Mouse (Mus musculus): ENCODE results near the gene Olfr1424.
"Not testable (repeated sequence)": the region's sequence is repeated elsewhere in the genome, so short reads cannot be mapped to it uniquely, and the experiment has no call there.

The Olfr1424 gene

DNA sequence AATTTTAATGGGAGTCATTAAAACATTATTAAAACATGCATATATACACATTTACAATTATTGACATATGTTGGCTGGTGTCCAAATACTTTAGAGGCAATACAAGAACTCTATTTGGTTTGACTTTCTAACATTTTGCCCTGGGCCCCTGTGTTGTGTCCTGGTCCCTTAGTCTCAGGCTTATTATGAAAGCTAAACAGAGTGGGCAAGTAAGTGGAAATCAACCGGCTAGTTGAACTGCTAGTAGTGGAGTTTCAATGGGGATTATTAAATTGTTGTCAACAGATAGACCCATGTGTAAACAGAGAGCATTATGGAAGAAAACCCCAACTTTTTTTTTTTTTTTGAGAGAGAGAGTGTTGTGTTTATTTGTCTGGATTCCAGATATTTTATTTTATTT is at the start of gene Olfr1424:
TSS of gene Olfr1424 (minus strand) at position 101 of the 400 bp plus-strand sequence.
- DNase-seq (ENCODE audit: low spot score in 2 of 2): not testable (repeated sequence)

DNA sequence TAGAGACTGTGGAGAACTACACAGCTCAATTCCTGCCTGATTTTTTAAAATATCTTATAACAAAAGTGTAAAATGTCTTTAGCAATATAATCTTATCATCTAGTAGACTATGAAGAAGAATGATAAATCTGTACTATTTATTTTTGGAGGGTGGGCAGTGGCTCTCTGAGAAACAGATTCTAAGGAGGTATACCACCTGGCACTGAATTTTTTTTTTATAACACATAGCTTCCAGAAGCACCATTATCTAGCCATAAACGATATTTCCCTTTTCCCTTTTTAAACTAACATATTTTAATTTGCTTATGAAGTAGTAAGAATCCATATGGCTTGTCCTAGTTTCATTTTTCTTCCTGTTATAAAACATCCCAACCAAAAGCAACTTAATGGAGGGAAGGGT is 42.1 kb upstream of the Olfr1424 start:
- DNase-seq (ENCODE audit: low spot score in 2 of 2): no peak

DNA sequence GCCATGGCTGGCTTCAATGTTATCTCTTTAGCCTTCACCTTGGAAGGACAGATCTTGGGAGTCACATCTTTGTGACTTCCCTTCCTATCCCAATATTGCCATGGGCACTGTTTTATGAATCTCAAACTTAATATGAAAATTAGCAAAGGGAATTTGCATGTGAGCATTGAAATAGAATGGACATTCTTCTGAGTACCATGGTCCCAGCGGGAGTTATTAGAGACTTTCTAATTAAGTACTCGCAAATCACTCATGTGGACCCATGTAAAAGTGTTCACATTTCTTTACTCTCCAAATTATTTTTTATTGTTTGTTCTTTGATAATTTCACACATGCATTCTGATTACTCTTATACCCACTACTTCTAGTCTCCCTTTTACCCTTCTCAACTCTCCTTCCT is 40.8 kb upstream of the Olfr1424 start, which contains the start of gene Olfr1427:
TSS of gene Olfr1427 (minus strand) at position 101 of the 400 bp plus-strand sequence.
- DNase-seq (ENCODE audit: low spot score in 2 of 2): no peak

DNA sequence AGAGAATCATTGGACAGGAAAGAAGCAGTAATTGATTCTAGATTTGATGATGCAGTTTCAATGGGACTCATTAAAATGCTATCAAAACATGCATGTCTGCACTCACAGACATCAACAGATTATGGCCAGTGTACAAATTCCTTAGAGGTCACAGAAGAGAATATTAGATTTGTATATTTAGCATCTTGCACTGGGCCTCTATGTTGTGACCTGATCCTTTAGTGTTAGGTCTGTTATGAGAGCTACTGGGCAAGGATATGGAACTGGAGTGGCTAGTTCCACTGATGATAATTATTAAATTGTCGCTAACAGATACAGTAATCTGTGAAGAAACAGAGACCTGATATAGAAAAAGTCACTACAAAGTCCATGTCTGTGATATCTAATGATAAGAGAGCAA is 29.4 kb upstream of the Olfr1424 start, which contains the start of gene Olfr1426:
TSS of gene Olfr1426 (minus strand) at position 101 of the 400 bp plus-strand sequence.
- DNase-seq (ENCODE audit: low spot score in 2 of 2): no peak

DNA sequence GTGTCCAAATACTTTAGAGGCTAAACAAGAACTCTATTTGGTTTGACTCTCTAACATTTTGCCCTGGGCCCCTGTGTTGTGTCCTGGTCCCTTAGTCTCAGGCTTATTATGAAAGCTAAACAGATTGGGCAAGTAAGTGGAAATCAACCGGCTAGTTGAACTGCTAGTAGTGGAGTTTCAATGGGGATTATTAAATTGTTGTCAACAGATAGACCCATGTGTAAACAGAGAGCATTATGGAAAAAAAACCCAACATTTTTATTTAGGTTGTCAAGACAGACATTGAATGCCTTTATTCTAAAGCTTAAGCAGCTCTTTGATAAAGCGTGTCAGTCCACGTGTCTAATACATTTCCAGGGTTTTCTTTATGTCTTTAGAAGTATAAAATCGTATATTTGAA is 15.1 kb upstream of the Olfr1424 start, which contains the start of gene Olfr1425:
TSS of gene Olfr1425 (minus strand) at position 101 of the 400 bp plus-strand sequence.
- not testable (repeated sequence) for DNase-seq (ENCODE audit: low spot score in 2 of 2)

DNA sequence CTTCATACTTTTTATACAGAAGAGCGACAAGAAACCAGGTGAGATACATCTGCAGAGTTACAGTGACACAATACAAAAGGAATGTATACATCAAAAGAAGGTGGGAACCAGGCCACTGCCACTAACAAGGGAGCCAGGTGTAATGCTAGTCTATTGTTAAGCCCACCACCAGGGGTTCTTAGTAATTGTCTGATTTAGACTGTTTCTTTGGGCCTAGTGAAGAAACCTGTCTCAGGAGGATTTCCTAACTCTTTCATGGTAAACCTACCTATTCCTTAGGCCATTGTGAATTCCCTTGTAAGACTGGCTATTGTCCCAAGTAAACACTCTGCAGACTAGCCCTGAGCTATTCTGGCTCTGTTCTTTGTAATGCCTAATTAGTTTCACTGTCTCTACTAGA is 7.1 kb upstream of the Olfr1424 start:
- not testable (repeated sequence) for DNase-seq (ENCODE audit: low spot score in 2 of 2)

DNA sequence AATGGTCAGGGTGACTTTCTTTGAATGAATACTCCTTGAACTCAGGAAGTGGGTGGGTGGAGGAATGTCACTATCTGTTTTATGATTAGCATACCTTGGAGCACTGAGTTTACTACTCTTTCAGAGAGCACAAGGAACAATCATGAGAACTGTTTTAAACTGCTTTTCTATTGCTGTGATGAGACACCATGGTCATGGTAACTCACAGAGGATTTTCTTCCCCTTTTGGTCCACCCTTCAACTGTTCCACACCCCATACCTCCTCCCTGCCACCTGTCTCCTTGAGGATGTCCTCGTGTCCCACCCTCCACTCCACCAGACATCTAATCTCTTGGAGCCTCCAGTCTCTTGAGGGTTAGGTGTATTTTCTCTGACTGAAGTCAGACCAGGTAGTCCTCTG is 5.3 kb upstream of the Olfr1424 start:
- DNase-seq (ENCODE audit: low spot score in 2 of 2): not testable (repeated sequence)

DNA sequence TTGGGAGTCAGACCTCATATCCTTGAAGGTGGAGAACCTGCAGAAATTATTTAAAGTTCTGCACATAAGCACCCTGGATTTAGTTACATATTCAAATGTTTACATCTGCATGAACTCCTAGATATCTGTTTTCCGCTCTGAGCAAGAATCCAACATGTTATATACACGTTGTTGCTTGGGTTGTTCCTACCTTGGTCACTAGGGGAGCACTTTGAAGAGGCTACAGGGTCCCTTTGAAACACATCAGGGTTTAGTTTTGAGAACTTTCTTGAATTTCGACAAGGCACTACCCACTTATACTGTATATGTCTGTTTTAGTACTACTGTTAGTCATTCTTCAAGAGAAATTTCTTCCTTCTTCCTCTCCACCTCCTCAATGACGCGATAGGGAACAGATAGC is 19.3 kb downstream of the Olfr1424 start:
- DNase-seq (ENCODE audit: low spot score in 2 of 2): no peak

DNA sequence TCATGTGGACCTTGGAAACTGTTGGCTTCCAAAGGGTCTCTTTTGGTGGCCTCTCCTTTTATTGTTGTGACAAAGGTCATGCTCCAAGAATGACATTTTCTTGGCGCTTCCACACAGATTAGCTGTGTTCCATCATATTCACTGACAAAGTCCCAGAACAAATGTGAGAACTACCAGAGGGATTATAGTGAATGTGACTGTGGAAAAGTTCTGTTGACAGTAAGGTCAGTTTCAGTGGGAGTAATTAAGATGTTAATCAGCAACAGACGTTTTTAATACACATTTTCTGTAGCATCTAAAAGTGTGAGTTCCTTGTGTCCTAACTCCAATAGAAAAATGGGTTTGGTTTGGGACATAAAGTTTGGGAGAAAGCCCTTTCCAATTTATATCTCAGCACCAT is 21.3 kb downstream of the Olfr1424 start, which contains the start of gene Olfr1423:
TSS of gene Olfr1423 (minus strand) at position 101 of the 400 bp plus-strand sequence.
- DNase-seq (ENCODE audit: low spot score in 2 of 2): no peak

DNA sequence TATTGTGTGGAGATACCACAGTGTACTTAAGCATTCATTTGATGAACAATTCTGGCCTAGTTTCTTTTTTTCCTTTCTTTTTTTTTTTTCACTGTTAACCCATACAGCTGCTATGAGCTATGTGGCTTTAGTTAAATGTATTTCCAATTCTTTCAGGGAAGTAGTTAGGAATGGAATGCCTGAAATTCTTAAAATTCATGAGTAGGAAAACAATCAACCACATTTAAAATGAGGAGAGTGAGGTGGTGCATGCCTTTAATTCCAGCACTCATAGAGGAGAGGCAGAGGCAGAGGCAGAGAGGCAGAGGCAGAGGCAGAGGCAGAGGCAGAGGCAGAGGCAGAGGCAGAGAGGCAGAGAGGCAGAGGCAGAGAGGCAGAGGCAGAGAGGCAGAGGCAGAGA is 24.8 kb downstream of the Olfr1424 start:
- DNase-seq (ENCODE audit: low spot score in 2 of 2): no peak

DNA sequence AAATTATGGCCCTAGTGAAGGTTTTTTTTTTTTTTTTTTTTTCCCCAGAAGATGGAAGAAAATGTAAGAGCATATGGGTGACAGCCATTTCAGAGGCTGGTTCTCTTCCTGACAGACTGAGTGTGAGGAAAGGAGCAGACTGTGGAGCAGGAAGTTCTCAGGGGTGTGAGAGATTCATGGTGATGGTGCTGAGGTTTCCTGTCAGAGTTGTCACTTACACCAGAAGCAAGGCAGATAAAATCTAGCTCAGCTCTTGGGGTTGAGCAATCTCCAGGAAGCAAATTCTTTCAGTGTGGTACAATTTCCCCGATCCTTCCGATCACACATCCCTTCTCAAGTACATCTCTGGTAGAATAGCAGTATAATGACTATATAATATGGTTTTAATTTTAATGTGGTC is 35.9 kb downstream of the Olfr1424 start:
- DNase-seq (ENCODE audit: low spot score in 2 of 2): no peak

DNA sequence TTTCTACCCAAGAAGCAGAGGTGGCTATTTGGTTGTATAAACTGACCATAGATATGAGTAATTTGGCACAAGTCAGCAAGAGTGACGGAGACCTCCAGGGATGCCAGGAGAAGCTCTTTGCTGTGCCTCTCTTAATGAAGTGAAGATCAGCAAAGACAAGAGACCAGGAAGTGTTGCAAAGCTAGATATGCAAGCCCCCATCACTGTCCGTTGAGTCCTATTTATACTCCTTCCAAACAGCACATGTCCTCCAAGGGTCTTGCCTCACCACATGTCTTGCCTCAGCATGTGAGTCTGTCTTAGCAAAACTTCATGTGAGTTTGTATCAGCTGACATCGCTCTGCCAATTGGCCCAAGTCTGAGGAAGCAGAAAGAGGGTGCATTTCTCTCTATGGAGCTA is 37.1 kb downstream of the Olfr1424 start:
- DNase-seq (ENCODE audit: low spot score in 2 of 2): no peak

DNA sequence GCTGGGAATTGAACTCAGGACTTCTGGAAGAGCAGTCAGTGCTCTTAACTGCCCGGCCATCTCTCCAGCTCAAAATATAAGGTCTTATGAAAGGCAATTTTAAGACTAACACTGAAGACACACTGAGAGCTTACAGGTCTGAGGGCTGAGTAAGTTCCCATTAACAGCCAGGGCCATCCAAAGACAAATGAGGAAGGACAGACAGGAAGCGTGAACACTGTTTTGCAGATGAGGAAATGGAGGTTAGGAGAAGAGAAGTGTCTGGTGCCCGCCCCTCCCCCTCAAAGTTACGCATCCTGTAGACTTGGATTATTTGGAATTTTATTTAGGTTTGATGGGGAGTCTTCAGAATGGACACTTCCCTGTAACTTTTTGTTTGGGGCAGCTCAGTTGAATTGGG is 38.3 kb downstream of the Olfr1424 start:
- no peak for DNase-seq (ENCODE audit: low spot score in 2 of 2)

DNA sequence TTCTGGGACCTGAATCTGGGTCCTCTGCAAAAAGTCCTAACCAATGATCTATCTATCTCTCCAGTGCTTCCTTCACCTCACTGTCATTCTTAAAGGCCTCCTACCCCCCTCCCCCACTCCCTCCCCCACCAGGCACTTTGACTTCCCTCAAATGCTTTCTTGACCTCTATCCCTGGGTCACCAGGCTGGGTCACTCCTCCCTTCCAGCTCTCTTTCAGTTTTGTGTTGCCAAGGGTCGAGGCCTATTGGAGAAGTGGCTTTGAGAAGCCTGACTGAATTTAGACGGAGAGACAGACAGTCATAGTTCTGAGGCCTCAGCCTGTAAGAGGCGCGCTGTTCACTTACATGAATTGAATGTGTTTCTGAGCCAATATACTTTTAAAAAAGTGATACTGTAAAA is 46.3 kb downstream of the Olfr1424 start:
- DNase-seq (ENCODE audit: low spot score in 2 of 2): no peak

DNA sequence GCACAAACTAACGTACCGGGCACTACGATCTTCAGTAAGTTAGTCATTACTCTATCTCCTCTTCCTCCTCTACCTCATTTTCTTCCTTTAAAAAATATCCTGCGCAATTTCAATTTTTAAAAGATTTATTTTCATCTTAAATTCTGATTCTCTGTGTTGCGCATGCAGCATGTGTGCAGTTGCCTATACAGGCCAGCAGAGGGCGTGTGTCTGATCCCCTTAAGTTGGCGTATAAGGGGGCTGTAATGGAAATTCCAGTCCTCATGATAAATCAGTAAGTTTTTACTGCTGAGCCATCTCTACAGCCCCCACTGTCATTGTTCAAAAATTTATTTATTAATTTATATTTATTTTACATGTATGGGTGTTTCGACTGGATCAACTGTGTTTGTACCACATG is 46.8 kb downstream of the Olfr1424 start:
- DNase-seq (ENCODE audit: low spot score in 2 of 2): no peak

DNA sequence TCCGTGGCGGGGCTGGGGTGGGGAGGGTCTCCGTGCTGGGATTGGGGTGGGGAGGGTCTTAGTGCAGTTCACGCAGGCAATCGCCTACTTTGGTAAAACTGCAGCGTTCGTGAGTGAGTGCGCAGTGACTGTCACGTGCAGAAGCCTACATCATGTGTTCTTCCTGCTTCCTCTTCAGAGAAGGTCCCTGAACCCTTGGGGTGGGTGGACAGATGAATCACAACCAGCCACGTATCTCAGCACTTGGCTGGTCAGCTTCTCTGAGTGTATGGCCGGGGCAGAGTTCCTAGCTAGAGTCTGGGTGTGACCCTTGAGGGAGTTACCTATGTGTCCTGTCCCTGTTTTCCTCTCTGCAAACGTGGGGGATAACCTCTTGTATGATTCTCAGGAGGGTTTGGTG is 49.3 kb downstream of the Olfr1424 start:
- DNase-seq (ENCODE audit: low spot score in 2 of 2): peak; percentile 71 to 73

DNA sequence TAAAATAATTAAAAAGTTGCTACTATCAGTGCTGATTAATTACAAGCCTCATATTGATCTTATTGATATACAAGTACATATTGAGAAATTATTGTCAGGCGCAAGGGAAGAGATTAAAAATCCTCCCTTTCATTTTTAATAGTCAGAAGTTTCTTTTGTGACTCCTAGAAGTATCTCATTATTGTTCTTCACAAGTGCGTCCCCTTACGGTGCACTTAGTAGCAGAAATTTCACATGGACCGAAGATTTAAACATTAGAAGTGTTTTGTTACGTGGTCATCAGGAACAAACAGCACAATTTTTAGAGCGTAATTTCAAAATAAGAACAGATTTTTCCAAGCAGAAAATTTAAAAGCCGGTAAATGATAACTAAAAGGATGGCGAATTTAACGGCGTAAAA is 49.9 kb downstream of the Olfr1424 start:
- DNase-seq (ENCODE audit: low spot score in 2 of 2): no peak

DNA sequence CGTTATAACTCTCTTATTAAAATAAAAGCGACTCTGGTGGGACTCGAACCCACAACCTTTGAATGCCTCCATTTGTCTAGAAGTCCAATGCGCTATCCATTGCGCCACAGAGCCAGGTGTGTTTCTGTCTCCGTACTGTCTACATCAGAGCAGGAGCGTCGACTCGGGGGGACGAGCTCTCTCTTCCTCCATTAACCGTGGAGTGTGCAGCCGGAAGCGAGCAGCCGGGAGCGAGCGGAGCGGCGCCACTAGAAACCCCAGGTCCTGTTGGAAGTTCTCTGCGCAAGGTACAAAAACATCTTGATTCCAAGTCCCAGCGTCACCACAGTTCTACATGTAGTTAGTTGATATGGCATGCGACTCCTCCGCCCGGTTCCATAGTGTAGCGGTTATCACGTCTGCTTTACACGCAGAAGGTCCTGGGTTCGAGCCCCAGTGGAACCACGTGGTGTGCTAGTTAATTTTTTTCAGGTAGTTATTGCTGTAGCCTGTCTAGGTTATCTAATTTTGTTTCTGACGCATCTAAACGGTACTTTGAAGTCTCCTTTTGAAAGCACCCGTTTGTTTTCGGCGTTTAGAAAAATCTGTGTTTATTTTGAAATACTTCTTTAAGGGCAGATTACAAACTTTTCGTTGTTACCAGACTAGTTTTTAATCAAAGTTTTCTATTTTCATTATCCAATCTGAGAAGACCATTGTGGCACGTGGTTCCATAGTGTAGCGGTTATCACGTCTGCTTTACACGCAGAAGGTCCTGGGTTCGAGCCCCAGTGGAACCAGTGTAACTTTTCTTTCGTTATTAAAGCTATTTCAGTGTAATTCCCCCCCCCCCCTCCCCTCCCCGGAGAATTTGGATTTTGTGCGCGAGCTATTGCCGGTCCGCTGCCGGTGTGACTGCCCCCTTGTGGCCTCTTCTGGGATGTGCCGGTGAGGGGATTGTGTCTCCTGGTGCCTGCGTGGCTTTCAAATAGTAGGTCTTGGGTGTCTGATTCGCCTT is 50.6 kb downstream of the Olfr1424 start:
- peak; percentile 82 to 94 for DNase-seq (ENCODE audit: low spot score in 2 of 2)

DNA sequence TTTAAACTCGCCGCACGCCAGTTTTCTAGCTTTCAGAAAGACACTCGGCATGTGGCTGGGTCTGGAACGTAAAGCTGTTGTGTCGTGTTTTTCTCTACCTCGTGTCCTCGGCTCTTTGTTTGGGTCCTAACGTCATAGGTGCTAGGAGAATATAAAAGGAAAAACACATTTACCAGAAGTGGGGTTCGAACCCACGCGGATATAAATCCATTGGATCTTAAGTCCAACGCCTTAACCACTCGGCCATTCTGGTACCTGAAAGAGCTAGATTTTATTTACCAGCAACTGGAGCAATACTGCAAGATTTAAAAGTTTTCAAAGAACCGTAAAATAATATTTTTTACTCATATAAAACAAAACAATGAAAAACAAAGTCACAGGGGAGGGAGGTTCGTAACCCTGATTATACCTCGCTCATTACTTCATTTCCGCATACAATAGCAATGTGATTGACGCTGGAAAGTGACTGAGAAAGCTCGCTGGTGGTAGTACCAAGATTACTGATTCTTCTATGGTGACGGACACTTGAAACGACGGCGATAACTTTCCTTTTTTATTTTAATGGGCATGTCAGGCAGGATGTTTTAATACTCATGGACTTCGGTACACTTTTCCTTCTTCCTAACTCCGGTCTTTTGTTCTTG is 51.4 kb downstream of the Olfr1424 start:
- DNase-seq (ENCODE audit: low spot score in 2 of 2): peak; percentile 63 to 87

DNA sequence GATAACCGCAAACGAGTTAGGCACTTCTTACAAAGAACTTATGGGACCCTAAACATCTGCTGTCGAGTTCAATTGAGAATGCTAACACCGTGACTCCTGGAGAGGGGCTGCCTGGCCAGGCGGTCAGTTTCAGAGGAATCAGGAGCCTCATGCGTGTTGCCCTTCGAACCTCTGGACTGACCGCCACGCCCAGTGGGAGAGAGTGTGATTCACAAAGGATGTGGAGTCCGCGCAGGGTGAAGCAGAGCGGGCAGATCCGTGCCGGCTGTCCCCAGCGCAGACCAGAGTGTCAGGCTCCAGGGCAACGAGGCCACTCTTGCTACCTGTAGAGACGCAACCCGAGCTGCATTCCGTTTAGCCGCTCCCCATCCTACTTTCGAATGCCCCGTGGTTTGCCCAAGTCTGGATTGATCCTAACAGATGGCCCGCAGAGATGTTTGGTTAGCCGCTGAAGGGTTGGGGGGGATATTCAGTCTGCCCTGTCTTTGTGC is 52.2 kb downstream of the Olfr1424 start:
- DNase-seq (ENCODE audit: low spot score in 2 of 2): peak; percentile 61 to 63

DNA sequence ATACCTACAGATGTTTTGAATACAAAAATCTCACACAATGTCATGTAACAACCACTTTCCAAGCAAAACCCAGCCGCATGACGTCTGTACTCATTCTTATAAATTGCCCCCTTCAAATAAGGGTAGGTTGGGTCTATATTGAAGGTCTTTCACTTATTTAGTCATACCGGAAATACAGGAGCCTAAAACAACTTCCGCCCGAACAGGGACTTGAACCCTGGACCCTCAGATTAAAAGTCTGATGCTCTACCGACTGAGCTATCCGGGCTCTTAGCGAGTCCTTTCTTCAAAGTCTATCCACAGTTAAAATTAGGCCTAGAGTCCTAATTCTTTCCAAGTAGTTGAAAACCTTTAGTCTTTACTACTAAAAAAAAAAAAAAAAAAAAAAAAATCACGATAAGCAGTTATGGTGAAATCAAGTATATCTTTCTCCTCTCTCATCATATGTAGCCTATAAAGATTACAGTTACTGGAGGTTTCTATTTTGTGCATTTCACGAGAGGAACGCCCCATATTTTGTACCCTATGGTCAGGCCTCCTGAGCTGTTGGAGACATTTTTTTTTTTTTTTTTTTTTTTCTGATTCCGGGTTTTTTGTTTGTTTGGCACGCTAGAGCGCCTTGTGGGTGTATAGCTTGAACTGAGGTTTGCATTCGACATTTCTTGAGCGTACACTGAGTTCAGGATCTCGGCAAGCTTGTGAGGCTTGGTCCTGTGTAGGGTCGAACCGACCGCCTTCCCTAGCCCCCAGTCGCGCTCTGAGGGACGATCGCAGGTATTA is 52.8 kb downstream of the Olfr1424 start:
- peak; percentile 67 to 85 for DNase-seq (ENCODE audit: low spot score in 2 of 2)

All from heart, adult 9 months (tissue).